Mouse (Mus musculus): Measurements from ENCODE around the gene Acadl. TPM values are rescaled to one million over a fixed set of nuclear protein-coding genes. Genes with fewer than 3 reads are reported as not detected.

Gene Acadl
- total RNA-seq (2015; ENCODE audit: low replicate concordance) (88.9 and 90.1 TPM in 2 replicates), total RNA-seq (2017; ENCODE audit: low replicate concordance) (59.4 and 85.7 TPM in 2 replicates)

- peak; percentile 84 for ATAC-seq (replicated peaks; ENCODE audit: low FRiP score, poor library complexity, severe bottlenecking)
Observed at GRCm38 (mm10) chr1:66862712-66863511, at the start of gene Acadl. Acadl (minus strand) TSS chr1:66863277.

- ATAC-seq (replicated peaks; ENCODE audit: low FRiP score, poor library complexity, severe bottlenecking) = no peak
Observed at GRCm38 (mm10) chr1:66912305-66912704, 49.2 kb upstream of the Acadl start.

- no peak for ATAC-seq (replicated peaks; ENCODE audit: low FRiP score, poor library complexity, severe bottlenecking)
Observed at GRCm38 (mm10) chr1:66902566-66902965, 39.5 kb upstream of the Acadl start.

- no peak for ATAC-seq (replicated peaks; ENCODE audit: low FRiP score, poor library complexity, severe bottlenecking)
Observed at GRCm38 (mm10) chr1:66900946-66901345, 37.9 kb upstream of the Acadl start.

- ATAC-seq (replicated peaks; ENCODE audit: low FRiP score, poor library complexity, severe bottlenecking) = no peak
Observed at GRCm38 (mm10) chr1:66898261-66898660, 35.2 kb upstream of the Acadl start.

GRCm38 (mm10) chr1:66896556-66896955, 33.5 kb upstream of the Acadl start:
- no peak for ATAC-seq (replicated peaks; ENCODE audit: low FRiP score, poor library complexity, severe bottlenecking)

GRCm38 (mm10) chr1:66896125-66896524, 33.0 kb upstream of the Acadl start:
- no peak for ATAC-seq (replicated peaks; ENCODE audit: low FRiP score, poor library complexity, severe bottlenecking)

GRCm38 (mm10) chr1:66895837-66896118, 32.7 kb upstream of the Acadl start:
- no peak for ATAC-seq (replicated peaks; ENCODE audit: low FRiP score, poor library complexity, severe bottlenecking)

GRCm38 (mm10) chr1:66895093-66895836, 32.2 kb upstream of the Acadl start:
- ATAC-seq (replicated peaks; ENCODE audit: low FRiP score, poor library complexity, severe bottlenecking) = no peak

- ATAC-seq (replicated peaks; ENCODE audit: low FRiP score, poor library complexity, severe bottlenecking) = no peak
Observed at GRCm38 (mm10) chr1:66887175-66887574, 24.1 kb upstream of the Acadl start.

GRCm38 (mm10) chr1:66880217-66880616, 17.1 kb upstream of the Acadl start:
- ATAC-seq (replicated peaks; ENCODE audit: low FRiP score, poor library complexity, severe bottlenecking) = no peak

GRCm38 (mm10) chr1:66874740-66875139, 11.7 kb upstream of the Acadl start:
- no peak for ATAC-seq (replicated peaks; ENCODE audit: low FRiP score, poor library complexity, severe bottlenecking)

GRCm38 (mm10) chr1:66871591-66871990, 8.5 kb upstream of the Acadl start:
- no peak for ATAC-seq (replicated peaks; ENCODE audit: low FRiP score, poor library complexity, severe bottlenecking)

- ATAC-seq (replicated peaks; ENCODE audit: low FRiP score, poor library complexity, severe bottlenecking) = no peak
Observed at GRCm38 (mm10) chr1:66865633-66866032, 2.6 kb upstream of the Acadl start.

- ATAC-seq (replicated peaks; ENCODE audit: low FRiP score, poor library complexity, severe bottlenecking) = no peak
Observed at GRCm38 (mm10) chr1:66863741-66864495, 841 bp upstream of the Acadl start.

GRCm38 (mm10) chr1:66861764-66862672, 1.1 kb downstream of the Acadl start:
- ATAC-seq (replicated peaks; ENCODE audit: low FRiP score, poor library complexity, severe bottlenecking) = peak; percentile 50

- peak; percentile 67; the same call in 1 of the 2 replicates for ATAC-seq (replicated peaks; ENCODE audit: low FRiP score, poor library complexity, severe bottlenecking)
Observed at GRCm38 (mm10) chr1:66847506-66847905, 15.6 kb downstream of the Acadl start.

- no peak for ATAC-seq (replicated peaks; ENCODE audit: low FRiP score, poor library complexity, severe bottlenecking)
Observed at GRCm38 (mm10) chr1:66845690-66846318, 17.3 kb downstream of the Acadl start.

GRCm38 (mm10) chr1:66841938-66842337, 21.1 kb downstream of the Acadl start:
- ATAC-seq (replicated peaks; ENCODE audit: low FRiP score, poor library complexity, severe bottlenecking) = no peak

Data from erythroid progenitor cell, adult 5-6 weeks (primary cell).